Mouse (Mus musculus): ENCODE data around the gene Mettl1.
"Not testable (repeated sequence)": the region's sequence is repeated elsewhere in the genome, so short reads cannot be mapped to it uniquely, and the experiment has no call there.

The Mettl1 gene

DNA sequence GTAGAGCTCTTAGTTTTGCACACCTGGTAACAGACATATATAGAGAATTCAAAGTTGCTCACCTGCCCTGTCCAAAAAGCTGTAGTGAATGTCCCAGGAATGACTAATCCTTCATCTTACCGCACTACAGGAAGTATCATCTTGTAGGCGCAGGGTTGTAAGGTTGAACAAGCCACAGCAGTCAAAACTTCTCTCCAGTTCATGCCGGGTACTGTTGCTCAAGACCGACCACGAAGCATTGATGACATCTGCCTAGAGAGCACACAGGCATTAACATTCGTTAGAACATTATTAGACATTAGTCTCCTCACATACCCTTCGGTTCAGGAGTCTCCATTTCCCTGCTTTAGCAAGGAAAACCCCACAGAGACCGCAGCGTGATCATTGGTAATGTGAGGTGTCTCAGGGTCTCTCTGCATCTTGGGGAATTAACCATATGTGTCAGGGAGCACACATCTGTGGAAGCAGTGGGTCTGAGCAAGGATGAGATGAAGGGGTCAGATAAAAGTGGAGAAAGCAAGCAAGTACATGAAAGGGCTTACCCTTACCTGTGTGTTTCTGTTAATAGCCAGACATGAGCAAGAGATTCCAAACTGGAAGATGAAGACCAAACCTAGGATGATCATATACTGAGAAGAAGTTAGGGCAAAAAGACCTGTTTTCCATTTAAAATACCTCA lies 27.3 kb downstream of the Mettl1 start:
- DNase-seq (ENCODE audit: low read depth, low spot score): no peak

DNA sequence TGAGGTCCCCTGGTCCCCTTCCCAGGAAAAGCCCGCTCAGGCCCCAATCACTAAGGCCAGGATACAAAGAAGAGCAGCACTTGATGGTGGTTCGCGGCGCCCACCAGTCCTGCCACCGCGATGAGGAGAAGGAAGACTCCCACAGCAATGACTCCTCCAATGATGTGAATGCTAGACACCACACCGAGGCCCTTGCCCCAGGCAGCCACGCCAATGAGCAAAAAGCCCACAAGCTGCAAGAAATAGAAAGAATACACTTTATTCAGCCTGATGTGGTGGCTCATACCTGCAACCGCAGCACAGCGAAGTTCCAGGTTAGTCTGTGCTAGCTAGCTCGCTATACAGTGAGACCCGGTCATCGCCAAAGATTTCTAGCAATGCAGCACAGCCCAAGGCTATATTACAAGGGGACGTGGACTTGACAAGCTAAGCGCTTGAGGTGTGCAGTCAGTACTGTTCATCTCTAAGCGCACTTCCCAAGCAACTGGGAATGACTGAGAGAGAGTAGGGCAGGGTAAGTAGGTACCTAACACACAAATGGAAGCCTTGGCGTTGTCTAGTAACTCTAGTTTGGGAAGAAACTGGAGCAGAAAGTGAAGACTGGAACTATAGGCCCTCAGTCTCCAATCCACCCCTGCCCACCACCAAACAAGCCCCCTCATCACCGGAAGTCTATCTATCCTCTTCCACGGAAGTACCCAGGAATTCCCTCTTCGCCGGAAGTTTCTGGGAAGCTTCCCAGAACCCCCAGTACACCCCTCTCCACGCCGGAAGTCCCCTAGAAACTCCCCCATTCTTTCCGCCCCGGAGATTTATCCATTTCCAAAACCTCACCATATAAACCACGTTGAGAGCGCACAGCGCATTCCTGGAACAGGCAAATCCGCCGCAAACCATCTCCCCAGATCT lies 28.3 kb downstream of the Mettl1 start:
- no peak for DNase-seq (ENCODE audit: low read depth, low spot score)

GRCm38 (mm10) chr10:127070190-127071121 lies 29.2 kb downstream of the Mettl1 start, which contains the start of gene Tspan31:
TSS of gene Tspan31 (minus strand) at chr10:127070264.
- DNase-seq (ENCODE audit: low read depth, low spot score): peak; percentile 99

- DNase-seq (ENCODE audit: low read depth, low spot score): no peak
These were observed 30.0 kb downstream of the Mettl1 start for GRCm38 (mm10) chr10:127071203-127071602.

GRCm38 (mm10) chr10:127072270-127072669 lies 31.1 kb downstream of the Mettl1 start:
- not testable (repeated sequence) for DNase-seq (ENCODE audit: low read depth, low spot score)

DNA sequence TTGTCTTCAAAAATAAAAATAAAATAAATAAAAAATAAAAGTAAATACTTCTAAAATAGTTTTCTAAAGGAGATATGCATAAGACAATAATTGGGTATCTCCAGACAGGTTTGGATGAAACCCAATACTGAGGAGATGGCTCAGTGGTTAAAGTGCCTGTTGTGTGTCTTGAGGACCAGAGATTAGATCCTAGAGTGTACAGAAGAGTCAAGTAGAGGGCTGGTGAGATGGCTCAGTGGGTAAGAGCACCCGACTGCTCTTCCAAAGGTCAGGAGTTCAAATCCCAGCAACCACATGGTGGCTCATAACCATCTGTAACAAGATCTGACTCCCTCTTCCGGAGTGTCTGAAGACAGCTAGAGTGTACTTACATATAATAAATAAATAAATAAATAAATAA lies 31.8 kb downstream of the Mettl1 start:
- not testable (repeated sequence) for DNase-seq (ENCODE audit: low read depth, low spot score)

GRCm38 (mm10) chr10:127073981-127074380 lies 32.8 kb downstream of the Mettl1 start:
- DNase-seq (ENCODE audit: low read depth, low spot score): no peak

DNA sequence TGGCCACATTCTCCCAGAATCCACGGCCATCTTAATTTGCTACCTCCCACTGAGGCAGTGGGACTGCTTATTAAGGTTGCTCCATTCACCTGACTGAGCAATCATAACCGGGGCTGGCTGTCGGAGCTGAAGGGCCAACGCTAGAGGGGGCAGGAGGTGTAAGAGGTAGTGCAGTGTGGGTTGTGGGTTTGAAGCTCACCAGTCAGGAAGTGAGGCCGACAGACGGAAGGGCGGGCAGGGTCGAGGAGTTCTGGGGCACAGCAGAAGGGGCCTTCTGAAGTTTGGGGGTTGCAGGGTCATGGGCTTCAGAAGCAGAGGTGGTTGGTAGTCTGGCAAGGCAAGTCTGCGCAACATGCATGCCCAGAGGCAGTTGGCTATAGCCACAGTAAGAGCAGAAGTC lies 33.9 kb downstream of the Mettl1 start, which contains the start of gene Agap2:
Gene Agap2 (plus strand): TSS at position 205 of the 400 bp plus-strand sequence.
- no peak for DNase-seq (ENCODE audit: low read depth, low spot score)

- DNase-seq (ENCODE audit: low read depth, low spot score): no peak
These were observed 34.4 kb downstream of the Mettl1 start for GRCm38 (mm10) chr10:127075651-127076050.

GRCm38 (mm10) chr10:127076082-127076481 lies 34.9 kb downstream of the Mettl1 start:
- no peak for DNase-seq (ENCODE audit: low read depth, low spot score)

GRCm38 (mm10) chr10:127077515-127077914 lies 36.3 kb downstream of the Mettl1 start:
- DNase-seq (ENCODE audit: low read depth, low spot score): no peak

GRCm38 (mm10) chr10:127078001-127078676 lies 36.9 kb downstream of the Mettl1 start:
- DNase-seq (ENCODE audit: low read depth, low spot score): peak; percentile 93

DNA sequence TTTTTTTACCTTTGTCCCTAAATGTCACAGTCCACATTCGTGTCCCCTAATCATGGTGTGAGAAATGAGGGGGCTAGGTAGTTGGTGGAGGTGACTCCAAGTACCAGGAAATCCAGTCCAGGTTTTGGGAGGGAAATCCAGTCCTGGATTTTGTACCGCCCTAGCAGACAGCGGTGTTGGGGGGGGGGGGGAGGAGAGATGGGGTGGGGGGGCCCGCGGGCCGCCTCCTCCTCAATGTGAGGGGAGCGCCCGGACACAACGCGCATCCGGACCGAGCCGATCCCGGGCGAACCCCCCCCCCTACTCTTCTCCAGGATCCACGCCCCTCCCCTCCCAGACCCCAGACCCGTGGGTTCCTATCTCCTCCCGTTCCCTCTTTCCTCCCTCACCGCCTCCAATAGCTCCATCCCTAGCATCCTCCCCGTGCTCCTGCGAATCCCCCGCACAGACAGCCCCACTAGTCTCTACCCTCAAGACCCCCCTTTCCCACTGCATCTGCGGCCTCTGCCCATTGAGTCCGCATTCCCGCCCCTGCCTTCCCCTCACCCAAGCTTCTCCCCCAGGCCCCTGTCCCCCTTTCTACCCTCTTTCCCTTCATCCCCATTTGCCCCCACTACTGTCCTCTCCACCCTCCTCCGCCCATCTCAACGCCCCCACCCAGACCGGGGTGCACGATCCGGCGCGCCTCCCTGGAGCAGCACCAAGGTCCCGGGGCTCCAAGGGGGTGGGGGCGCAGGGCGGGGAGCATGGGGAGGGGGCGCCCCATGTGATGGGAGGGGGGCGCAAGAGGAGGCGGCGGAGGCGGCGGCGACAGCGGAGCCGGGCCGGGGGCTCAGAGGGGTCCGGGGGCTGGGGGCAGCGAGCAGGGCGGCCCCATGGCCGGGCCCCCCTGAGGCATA lies 37.7 kb downstream of the Mettl1 start:
- no peak for DNase-seq (ENCODE audit: low read depth, low spot score)

GRCm38 (mm10) chr10:127079665-127080391 lies 38.6 kb downstream of the Mettl1 start:
- no peak for DNase-seq (ENCODE audit: low read depth, low spot score)

DNA sequence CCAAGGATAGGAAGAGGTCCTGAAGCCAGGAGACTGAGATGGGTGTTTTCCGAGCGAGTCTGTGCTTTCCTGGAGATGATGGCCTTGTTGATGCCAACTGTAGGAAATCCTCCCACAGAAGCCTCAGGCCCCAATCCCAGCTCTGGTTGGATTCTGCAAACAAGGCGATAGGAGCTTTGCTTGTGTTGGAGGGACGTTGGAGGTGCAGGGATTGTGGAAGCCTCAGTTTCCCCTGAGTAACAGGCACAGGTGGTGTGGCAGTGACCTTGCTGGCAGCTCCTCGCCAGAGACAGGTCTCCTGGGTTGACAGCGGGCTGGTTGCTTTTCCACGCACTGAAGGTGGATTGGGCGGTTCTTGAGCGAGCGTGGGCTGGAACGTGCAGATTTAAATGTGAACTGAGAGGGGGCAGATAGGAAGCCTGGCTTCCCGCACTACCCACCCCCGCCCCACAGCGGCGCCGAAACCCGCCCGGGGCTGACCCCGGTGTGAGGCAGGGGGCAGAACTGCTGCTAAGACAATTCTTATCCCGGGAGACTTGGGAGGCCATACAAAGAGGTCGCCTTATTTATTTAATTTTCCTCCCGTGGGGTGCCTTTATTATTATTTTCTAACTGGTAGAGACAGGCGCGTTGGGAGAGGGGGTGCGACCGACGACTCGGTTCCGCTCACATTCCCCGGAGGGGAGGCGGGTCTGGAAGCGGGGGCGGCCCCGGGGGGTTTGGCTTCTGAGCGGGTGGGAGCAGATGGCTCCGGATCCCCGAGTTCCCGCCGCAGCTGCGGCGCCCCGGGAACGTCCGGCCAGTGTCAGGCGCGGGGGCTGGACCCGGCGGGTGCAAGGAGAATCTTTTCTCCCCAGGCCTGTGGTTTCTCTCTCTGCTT lies 39.9 kb downstream of the Mettl1 start:
- DNase-seq (ENCODE audit: low read depth, low spot score): no peak

DNA sequence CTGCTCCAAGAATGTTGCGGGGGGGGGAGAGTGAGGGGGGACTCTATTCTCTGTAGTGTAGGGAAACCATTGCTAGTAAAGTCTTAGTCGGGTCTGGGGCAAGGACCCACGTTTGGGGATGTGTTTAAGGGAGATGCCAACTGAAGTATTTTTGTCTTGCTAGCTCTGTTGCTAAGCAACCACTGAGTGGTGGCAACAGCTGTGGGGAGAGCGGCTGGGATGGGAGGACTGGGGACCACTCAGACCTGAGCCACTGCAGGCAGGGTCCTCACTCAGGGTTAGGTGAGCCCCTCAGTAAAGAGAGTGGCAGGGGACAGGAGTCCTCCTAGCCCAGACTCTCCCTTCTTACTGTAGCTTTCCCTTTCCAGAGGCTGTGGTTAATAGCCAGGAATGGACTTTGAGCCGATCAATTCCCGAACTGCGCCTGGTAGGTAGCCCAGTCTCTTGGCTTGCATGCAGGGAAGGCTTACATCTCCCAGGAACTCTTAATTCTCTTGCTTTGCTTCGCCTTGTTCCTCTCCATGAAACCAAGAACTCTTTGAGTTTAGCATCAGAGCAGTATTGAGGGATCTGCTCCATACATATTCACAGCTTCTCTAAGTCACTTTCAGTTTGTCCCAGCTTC lies 40.9 kb downstream of the Mettl1 start:
- DNase-seq (ENCODE audit: low read depth, low spot score): no peak

DNA sequence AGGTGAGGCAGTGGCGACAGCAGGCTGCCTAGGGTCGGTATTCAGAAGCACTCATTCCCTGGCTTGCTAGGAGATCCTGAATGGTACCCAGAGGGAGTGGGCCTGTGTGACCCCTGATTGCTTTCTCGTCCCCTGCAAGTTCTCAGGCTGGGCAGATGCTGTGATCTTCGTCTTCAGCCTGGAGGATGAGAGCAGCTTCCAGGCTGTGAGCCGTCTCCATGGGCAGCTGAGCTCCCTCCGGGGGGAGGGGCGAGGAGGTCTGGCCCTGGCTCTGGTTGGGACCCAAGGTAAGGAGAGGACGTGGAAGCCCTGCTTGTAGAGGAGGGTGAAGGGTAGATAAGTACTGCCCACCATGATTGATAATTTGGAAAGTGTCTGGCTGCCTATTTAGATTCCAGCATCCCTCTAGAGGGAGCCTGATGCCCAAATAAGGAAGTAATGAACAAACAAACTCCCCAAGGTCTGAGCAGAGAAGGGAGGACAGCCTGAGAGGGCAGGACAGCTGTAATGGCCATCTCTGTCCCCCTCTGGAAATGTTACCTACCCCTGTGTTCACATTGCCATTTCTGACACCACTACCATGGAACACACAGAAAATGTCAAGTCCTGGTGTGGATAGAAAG lies 42.2 kb downstream of the Mettl1 start:
- DNase-seq (ENCODE audit: low read depth, low spot score): no peak

Data from telencephalon, adult 2 months (tissue).